Mouse (Mus musculus) myocyte (in vitro differentiated cells): ENCODE results near the gene Meis3.

Experiments
- MYOD1 ChIP-seq, 3 experiments: IDR thresholded peaks; one replicate each; pipeline ENCODE4 v1.6.1; 2011; ENCODE audit warnings: control low read depth in 2 of 3, low read depth in 2 of 3, mild to moderate bottlenecking in 2 of 3, moderate library complexity in 1 of 3; ENCODE audit not compliant: insufficient read length in 2 of 3, control insufficient read depth in 1 of 3
- POLR2A ChIP-seq: IDR thresholded peaks from one replicate; pipeline ENCODE4 v1.6.1; 2011; ENCODE audit warnings: low read depth, mild to moderate bottlenecking, control low read depth, moderate library complexity; ENCODE audit not compliant: insufficient read length
- SRF ChIP-seq: IDR thresholded peaks from one replicate; pipeline ENCODE4 v1.6.1; 2011; ENCODE audit warnings: low read depth; ENCODE audit not compliant: control insufficient read depth, insufficient read length
- TCF12 ChIP-seq: IDR thresholded peaks from one replicate; pipeline ENCODE4 v1.6.1; 2011; ENCODE audit warnings: mild to moderate bottlenecking, control low read depth; ENCODE audit not compliant: poor library complexity, insufficient read depth, severe bottlenecking
- TCF3 ChIP-seq: IDR thresholded peaks from one replicate; pipeline ENCODE4 v1.6.1; 2011; ENCODE audit warnings: low read depth, control low read depth; ENCODE audit not compliant: insufficient read length

- TF ChIP-seq POLR2A (no peak), MYOD1 (IDR thresholded peaks at IDR 0.05; ENCODE audit: control insufficient read depth in 1 of 3, insufficient read length in 2 of 3, low read depth in 2 of 3) (no peak), TCF3 (no peak), SRF (no peak), TCF12 (no peak)
Measured at GRCm38 (mm10) chr7:16172586-16173140, 2.2 kb upstream of the Meis3 start.
